Mouse (Mus musculus) frontal cortex, adult (tissue): ENCODE data around the gene Ndufa12.

Experiments used
- ATAC-seq: cut with Nextera tagmentation; 2 replicates; pipeline ENCODE4 v1.9.2; 2017; ENCODE audit warnings: mild to moderate bottlenecking, moderate library complexity, mixed read lengths; ENCODE audit not compliant: low TSS enrichment

The Ndufa12 gene

DNA sequence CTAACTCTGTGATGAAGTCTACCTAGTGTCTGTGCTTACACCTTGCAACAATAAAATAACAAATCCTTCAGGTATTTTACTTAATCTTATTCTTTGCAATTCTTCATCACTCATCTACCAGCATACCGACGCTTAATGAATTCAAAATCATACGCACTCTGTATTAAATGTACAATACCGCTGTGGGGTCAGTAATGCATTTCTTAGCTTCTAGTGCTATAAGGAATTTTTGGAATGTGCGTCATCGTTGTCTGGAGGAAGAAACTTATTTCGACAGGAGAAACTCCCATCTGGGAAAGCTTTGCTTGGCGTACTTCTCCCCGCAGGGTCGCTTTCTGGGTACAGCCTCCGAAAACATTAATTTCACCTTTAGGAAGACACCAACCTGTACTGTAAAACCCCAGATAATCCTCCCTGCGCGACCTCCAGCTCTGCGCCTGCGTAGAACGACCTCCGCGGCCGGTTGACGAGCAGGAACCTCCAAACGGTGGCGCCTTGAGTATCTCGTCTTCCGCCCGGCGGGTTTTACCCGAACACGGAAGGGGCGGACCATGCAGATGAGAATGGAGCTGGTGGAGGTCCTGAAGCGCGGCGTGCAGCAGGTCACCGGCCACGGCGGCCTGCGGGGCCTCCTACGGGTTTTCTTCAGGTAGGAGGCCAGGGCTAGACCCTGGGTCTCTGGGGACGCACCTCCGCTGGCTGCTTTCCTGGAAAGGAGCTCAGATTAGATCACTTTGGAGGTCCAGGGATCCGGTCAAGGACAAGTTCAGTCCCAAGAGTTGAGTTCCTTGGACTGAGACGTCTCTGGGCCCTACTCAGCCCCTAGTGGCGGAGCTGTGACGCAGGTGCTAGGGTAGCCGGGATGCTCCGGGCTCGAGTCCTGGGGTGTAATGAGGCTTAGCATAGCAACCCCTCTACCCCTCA lies at the start of gene Ndufa12:
Ndufa12 (plus strand) TSS at position 239 of the 924 bp plus-strand sequence.
- peak; percentile 96 for ATAC-seq

DNA sequence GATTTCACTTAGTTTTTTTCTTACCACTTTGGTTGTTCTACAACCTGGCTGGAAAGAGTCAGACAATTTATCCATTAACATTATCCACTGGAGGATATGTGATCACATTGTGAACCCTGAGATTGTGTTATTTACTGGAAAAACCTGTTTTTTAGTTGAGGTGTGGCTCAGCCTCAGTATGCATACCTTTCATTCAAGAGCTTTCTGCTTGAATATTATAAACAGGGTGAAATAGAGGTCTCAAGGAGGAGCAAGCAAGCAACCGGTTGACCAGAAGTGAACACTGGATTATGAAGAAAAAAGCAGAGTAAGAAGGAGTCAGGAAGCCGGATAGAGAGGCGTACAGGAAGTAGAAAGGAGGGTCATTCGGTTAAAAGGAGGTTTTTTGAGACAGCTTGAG lies 47.0 kb upstream of the Ndufa12 start:
- no peak for ATAC-seq

DNA sequence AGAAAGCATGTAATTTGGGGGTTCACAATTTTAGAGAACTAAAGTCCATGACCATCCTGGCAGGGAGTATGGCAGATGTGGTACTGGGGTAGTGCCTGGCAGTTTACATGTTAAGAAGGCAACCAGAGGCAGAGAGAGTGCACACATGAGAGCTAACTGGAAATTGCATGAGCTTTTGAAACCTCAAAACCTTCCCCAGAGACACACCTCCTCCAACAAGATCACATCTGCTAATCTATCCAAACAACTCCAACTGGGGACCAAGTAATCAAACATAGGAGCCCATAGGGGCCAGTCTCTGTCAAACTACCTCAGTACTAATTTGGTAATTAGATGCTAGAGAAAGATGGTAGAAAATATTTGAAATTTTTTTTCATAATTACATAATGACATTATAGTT lies 44.7 kb upstream of the Ndufa12 start:
- ATAC-seq = no peak

GRCm38 (mm10) chr10:94158962-94159361 lies 39.6 kb upstream of the Ndufa12 start:
- ATAC-seq = no peak

GRCm38 (mm10) chr10:94159406-94159805 lies 39.1 kb upstream of the Ndufa12 start:
- ATAC-seq = no peak

- ATAC-seq = no peak
Measured at GRCm38 (mm10) chr10:94161051-94161765, 37.3 kb upstream of the Ndufa12 start.

DNA sequence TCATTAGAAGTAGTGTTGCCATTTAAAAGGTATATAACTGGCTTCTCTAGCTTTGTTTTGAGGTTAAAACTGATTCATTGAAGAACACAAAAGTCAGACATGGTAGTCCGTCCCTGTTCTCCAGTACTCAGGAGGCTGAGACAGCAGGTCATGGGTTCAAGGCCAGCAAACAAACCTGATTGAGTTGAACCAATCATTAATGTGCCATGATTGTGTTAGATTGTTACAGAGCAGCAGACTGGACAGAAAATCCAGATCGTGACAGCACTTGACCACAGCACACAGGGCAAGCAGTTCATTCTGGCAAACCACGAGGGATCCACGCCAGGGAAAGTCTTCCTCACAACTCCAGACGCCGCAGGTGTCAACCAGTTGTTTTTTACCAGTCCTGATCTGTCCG lies 36.5 kb upstream of the Ndufa12 start:
- no peak for ATAC-seq

GRCm38 (mm10) chr10:94164104-94164845 lies 34.2 kb upstream of the Ndufa12 start:
- ATAC-seq = no peak

- ATAC-seq = no peak
Measured at GRCm38 (mm10) chr10:94165426-94165825, 33.1 kb upstream of the Ndufa12 start.

DNA sequence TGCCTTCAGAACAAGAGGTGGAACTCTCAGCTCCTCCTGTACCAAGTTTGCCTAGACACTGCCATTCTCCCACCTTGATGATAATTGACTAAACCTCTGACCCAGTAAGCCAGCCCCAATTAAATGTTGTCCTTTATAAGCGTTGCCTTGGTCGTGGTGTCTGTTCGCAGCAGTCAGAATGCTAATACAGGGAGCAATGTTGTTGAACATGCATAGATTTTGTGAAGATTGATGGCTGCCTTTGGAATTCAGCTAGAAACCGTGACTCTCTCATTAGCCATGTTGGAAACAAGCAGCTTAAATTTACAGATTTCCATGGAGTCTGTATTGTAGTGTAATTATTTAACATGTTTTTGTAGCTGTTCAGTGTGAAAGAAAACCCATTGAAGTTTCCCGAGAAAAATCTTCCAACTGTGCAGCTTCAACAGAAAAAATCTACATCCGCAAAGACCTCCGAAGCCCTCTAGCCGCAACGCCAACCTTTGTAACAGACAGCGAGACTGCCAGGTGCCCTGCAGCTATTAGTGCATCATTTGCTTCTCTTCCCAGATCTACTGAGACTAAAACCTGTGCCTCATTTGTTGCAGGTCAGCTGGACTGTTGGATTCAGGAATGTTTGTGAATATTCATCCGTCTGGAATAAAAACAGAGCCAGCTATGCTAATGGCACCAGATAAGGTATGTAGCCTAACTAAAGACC lies 31.3 kb upstream of the Ndufa12 start:
- ATAC-seq = no peak

GRCm38 (mm10) chr10:94171440-94172130 lies 26.9 kb upstream of the Ndufa12 start:
- no peak for ATAC-seq

- no peak for ATAC-seq
Measured at GRCm38 (mm10) chr10:94172137-94172536, 26.4 kb upstream of the Ndufa12 start.

DNA sequence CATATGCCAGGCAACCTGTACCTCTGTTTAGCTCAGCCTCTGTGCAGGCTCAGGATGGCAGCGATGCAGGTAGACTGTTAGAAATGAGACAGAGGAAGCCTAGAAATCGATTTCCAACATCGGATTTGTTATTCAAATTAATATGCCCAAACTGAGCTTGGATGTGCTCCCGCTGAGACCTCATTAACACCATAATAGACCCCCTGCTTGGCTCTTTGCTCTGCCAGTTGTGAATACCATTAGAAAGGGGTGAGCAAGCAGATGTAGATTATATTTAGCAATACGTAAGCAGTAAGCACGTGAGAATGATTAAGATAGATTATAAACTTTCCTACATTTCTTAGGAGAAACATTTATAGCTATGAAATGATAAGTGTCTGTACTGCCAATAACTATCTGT lies 25.8 kb upstream of the Ndufa12 start:
- no peak for ATAC-seq

DNA sequence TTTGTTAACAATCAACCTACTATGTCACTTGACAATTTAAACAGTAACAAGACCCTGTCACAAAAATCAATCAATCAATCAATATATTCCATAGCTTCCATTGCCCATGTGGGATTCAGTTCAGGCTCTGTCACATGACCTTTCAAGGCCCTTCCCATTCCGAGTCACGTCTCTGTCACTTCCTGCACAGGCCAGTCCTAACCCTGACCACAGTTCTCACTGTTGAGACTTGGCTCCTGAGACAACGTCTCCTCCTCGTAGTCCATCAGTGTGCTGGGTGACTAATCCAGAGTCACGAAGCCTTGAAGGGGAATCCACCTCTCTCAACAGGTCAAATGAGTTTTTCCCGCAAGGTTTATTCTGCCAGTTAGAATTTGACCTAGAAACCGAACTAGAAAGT lies 23.9 kb upstream of the Ndufa12 start:
- no peak for ATAC-seq

DNA sequence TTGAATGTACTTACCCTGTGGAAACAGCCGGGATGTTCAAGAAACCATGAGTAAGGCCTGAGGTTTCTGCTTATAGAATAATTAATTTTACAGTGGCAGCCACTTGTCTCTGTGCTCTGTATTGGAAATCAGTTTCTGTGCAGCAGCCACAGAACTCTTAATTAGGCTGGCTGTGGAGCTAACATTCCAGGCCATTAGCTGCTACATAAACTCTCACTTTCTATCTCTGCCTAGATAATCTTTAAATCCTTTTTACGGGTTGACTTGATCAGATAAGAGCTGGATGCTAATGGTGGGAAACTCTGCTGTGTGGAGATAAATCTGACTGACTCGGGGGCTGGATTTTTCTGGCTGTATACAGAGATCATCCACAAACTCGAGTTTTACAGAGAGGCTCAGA lies 15.3 kb upstream of the Ndufa12 start:
- ATAC-seq = no peak

GRCm38 (mm10) chr10:94204973-94205372 lies 6.5 kb downstream of the Ndufa12 start:
- ATAC-seq = no peak

GRCm38 (mm10) chr10:94210718-94211618 lies 12.4 kb downstream of the Ndufa12 start:
- peak; percentile 74 for ATAC-seq

- ATAC-seq = no peak
Measured at GRCm38 (mm10) chr10:94211725-94212124, 13.2 kb downstream of the Ndufa12 start.

- peak; percentile 69; the same call in 1 of the 2 replicates for ATAC-seq
Measured at GRCm38 (mm10) chr10:94225026-94225750, 26.7 kb downstream of the Ndufa12 start.
